Mouse (Mus musculus) CD4-positive helper T cell, adult 2 months (primary cell): Measurements from ENCODE around the gene Il17a.
A peak's percentile ranks its signal among the peaks of the same experiment; 100 is the strongest.
"Not testable (repeated sequence)": the region's sequence is repeated elsewhere in the genome, so short reads cannot be mapped to it uniquely, and the experiment has no call there.

Source experiments
- DNase-seq: peaks from one replicate; pipeline ENCODE4 v3.0.0-alpha.2; 2012; ENCODE audit warnings: low read depth, missing footprints, low spot score

The Il17a gene

DNA sequence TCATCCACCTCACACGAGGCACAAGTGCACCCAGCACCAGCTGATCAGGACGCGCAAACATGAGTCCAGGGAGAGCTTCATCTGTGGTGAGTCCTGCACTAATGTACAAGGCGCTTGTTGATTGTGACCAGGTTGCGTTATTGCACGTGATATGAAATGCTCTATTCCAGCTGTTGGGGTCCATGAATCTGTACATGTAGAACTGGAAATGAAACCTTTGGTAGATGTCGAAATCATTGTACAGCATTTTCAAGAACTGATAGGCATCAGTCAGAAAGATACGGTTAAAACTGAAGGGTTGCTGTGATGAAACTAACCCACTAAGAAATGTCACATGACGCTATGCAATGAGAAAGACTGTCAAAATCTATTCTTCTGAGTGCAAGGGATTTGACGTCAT lies at the start of gene Il17a:
Gene Il17a, plus strand, starts transcription at position 3 of the 400 bp plus-strand sequence.
- no peak for DNase-seq

- no peak for DNase-seq
Measured at GRCm38 (mm10) chr1:20682849-20683248, 47.9 kb upstream of the Il17a start.

GRCm38 (mm10) chr1:20683386-20683785 lies 47.3 kb upstream of the Il17a start:
- no peak for DNase-seq

DNA sequence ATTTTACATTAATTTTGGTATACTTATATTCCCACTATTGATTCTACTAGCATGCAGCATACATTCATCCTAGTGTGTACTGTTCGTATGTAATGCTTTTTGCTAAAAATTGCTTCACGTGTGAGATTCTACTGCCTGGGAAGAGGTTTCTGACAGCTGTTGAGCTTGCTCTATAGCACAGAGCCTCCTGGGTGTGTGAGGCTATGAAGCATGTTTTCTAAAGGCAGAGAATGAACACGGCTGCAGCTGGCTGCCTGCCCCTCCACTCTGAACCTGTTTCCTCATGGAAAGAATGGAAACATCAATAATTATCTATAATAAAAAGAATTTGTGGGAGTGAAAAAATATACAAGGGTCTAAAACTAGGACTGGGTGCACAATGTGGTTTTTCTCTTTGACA lies 46.9 kb upstream of the Il17a start:
- DNase-seq: no peak

DNA sequence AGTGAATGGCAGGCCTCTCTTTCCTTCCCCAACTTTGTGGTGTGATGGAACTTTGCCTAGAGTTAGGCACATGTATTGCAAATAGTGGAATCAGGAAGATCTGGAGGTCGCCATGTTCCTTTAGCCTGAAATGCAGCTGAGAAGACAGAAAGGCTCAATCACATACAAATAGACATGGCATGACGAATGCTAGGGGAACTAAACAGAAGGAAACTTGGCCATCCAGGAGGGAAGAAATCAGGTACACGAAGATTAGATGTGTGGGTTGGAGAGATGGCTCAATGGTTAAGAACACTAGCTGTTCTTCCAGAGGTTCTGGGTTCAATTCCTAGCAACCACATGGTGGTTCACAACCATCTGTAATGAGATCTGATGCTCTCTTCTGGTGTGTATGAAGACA lies 46.3 kb upstream of the Il17a start:
- DNase-seq: no peak

GRCm38 (mm10) chr1:20685393-20685792 lies 45.3 kb upstream of the Il17a start:
- no peak for DNase-seq

DNA sequence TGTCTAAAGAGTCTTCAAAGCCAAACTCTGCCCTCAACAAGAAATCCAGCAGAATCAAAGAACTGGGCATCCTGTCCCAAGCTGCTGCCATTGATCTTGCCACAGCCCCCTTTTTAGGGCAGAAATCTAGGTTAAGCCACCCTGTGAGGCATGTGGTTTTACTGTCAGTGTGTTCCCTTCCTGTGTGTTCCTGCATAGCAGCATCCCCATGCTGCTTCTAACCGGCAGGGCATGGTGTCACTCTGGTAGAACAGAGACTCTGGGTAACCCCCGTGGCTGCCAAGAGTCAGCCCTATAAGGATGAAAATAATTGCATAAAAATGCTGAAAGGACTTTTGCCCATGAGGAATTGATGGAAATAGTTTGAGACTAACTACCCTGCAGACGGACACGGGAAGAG lies 44.8 kb upstream of the Il17a start:
- no peak for DNase-seq

DNA sequence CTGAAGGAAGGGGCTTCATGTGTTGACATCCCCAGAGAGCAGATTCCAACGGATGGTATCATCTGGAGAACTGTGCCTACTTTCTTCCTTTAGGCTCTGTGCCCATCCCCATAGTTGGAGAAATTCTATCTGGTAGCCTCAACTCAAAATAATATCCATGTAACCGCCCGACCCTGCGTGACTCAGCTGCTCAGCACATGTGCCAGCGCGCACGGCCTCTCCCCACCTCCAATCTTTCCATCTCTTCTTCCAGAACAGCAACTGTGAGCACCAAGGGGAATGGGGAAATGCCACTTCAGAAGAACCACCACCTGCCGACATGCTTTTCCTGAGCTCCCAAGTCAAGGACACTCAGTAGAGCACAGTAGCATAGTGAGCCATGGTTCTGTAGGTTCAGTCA lies 39.4 kb upstream of the Il17a start:
- no peak for DNase-seq

DNA sequence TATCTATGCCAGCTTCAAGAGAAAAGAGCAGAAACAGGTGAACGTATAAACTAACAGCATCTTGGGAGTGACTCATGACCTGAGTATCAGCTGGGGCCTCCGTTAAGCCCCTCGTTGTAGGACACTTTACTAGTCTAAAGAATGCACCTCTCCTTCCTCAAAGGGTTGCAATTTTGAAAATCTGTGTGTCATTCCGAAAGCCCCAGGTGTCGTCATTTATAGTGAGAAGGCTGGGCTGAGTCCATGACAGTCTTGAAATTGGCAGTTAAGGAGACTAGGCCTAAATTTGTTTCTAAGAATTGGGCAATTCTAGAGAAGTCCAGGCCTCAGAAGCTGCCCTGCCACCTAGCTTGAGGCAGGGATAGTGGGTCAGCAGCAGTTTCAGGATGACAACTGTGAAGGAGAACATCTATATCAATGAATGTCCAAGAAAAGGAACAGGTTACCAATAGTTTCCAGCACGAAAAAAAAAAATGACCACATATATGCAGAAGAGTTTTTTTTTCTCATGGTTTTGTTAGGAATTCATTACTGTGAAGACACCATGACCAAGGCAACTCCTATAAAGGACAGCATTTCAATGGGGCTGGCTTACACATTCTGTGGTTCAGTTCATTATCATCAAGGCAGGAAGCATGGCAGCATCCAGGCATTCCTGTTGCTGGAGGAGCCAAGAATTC lies 36.9 kb upstream of the Il17a start:
- DNase-seq: no peak

- DNase-seq: peak; percentile 22
Measured at GRCm38 (mm10) chr1:20700011-20700410, 30.7 kb upstream of the Il17a start.

GRCm38 (mm10) chr1:20736572-20736971 lies 5.9 kb downstream of the Il17a start:
- no peak for DNase-seq

DNA sequence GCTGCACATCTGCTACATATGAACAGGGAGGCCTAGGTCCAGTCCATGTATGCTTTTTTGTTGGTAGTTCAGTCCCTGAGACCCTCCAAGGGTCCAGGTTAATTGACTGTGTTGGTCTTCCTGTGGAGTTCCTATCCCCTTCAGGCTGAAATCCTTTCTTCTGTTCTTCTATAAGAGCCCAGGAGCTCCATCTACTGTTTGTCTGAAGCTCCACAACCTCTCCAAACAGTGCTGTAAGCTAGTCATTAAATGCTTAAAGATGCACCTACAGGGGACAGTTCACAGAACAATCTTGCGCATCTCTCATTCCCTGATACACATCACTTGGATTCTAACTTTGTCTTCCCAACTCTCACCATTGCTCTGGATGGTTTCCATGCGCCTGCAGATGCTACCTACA lies 7.8 kb downstream of the Il17a start:
- DNase-seq: no peak

DNA sequence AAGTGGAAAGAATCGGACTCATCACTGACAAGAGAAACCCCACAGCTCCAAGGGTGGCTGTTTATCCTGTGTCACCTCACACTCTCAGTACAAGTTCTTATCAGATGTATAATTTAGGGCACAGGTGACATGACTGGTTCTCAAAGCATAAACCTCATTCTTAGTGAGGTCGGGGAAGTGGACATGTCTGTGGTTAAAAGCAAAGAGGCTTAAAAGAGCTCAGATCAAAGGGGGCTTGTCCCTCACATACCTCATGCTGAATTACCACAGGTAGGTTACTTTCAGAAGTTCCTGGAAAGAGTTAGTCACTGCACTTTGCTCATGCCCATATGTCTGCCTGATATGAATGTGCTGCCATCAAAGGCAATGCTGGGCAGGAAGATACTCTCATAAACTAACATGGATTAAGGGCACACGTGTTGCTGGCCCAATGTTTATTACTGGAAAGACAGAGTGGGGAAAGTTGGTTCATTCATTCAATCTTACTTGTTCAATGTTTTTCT lies 9.8 kb downstream of the Il17a start:
- DNase-seq: peak; percentile 72

- peak; percentile 37 for DNase-seq
Measured at GRCm38 (mm10) chr1:20754439-20754838, 23.7 kb downstream of the Il17a start.

GRCm38 (mm10) chr1:20757586-20757985 lies 26.9 kb downstream of the Il17a start:
- no peak for DNase-seq

GRCm38 (mm10) chr1:20759799-20760198 lies 29.1 kb downstream of the Il17a start:
- peak; percentile 9 for DNase-seq

- no peak for DNase-seq
Measured at GRCm38 (mm10) chr1:20760331-20760730, 29.6 kb downstream of the Il17a start.

GRCm38 (mm10) chr1:20761411-20761810 lies 30.7 kb downstream of the Il17a start:
- DNase-seq: no peak

DNA sequence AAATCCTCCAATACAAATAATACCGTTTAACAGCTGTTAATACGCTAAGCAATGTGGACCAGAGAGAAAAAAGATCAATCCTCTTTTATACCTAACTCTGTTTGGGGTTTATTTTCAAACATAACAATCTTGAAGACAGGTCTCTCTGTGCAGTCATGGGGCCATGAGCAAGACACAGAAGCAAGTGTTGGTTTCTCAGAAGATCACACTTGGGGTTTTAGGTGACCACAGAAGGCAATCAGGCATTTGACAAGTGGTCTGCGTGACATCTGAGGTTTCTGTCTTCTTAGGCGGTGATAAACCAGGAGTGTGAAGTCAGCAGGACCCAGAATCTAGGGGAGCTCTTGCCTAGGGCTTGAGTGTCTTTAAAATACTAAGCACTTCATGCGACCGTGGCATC lies 35.8 kb downstream of the Il17a start:
- no peak for DNase-seq

DNA sequence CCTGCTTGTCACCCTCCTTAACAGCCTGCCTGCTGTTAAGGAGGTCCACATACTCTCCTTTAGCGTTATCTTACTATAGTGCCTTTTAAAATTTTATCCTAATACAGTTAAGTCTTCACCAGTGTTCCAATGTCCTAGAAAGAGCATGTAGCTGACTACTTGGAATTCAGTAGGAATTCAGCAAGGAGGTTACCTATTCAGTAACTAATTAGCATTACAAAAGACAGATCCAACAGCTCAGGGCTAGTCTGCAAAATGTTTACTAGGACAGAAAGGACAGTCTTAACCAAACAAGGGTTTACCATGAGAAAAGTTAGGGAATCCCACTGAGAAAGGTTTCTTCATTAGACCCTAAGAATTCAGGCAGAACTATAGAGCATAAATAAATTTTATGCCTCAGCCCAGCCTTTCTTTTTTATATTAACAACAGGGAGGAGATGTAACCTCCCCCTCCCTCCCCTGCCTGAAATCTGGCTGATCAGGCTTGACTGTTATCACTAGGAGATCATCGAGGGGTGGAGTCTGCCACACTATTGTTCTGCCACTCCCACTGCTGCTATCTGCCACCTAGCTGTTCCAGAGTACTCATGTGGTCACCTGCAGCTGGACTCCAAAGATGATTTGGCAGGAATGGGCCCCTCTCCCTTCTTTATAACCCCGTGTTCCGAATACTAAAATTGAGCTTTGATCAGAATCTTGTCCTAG lies 43.5 kb downstream of the Il17a start:
- DNase-seq: not testable (repeated sequence)

DNA sequence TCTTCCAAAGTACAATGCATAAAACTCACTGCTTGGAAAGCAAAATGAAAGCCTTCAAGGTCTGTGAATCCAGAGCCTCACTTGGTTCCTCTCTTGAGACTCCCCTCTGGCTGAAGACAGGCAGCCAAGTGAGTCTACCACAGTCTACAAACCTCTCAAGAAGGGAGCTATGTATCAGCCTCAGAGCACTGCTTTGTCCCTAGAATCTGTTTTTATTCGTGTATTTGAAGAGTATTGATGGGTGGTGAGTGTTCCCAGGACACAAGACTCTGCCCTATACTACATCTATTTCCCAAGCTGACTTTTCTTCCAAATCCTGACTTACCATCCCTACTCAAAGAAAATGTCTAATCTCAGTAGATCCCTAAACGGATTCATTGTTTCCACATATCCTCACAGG lies 47.7 kb downstream of the Il17a start:
- no peak for DNase-seq
